Mouse (Mus musculus) kidney, postnatal 0 days (tissue): ENCODE data around the gene Dcdc2b. TPM values are rescaled to one million over a fixed set of nuclear protein-coding genes. Genes with fewer than 3 reads are reported as not detected.
A peak's percentile ranks its signal among the peaks of the same experiment; 100 is the strongest.

Experiments
- ATAC-seq: fragments of 200-750 bp; cut with Nextera tagmentation; replicated peaks from 2 replicates; pipeline ENCODE4 v1.8.0; 2017; ENCODE audit warnings: low read depth, moderate number of reproducible peaks, moderate TSS enrichment, moderate library complexity; ENCODE audit not compliant: low FRiP score
- DNase-seq: peaks from one replicate; pipeline ENCODE4 v3.0.0-alpha.2; 2016; ENCODE audit warnings: low spot score
- H3K27ac ChIP-seq: fragments of 300-500 bp; sonication (generic); 2 replicates; pipeline ENCODE4 v1.5.1; 2014; ENCODE audit warnings: mild to moderate bottlenecking
- H3K27me3 ChIP-seq: fragments of 300-500 bp; sonication (generic); 2 replicates; pipeline ENCODE4 v1.6.1; 2014; ENCODE audit warnings: low read length, mixed read lengths; ENCODE audit not compliant: insufficient read depth
- H3K36me3 ChIP-seq: fragments of 300-500 bp; sonication (generic); 2 replicates; pipeline ENCODE4 v1.6.1; 2014; ENCODE audit warnings: low read length, mixed read lengths; ENCODE audit not compliant: insufficient read depth
- H3K4me1 ChIP-seq: fragments of 300-500 bp; sonication (generic); replicated peaks from 2 replicates; pipeline ENCODE4 v1.6.1; 2014; ENCODE audit warnings: antibody characterized with exemption, low read length, mixed read lengths; ENCODE audit not compliant: insufficient read depth
- H3K4me2 ChIP-seq: fragments of 300-500 bp; sonication (generic); 2 replicates; pipeline ENCODE4 v1.6.1; 2014; ENCODE audit warnings: mild to moderate bottlenecking, low read length, moderate library complexity, mixed read lengths
- H3K4me3 ChIP-seq: fragments of 300-500 bp; sonication (generic); replicated peaks from 2 replicates; pipeline ENCODE4 v1.5.1; 2014; ENCODE audit warnings: low read depth, low read length
- H3K9ac ChIP-seq: fragments of 300-500 bp; sonication (generic); 2 replicates; pipeline ENCODE4 v1.6.1; 2014; ENCODE audit warnings: low read depth, low read length
- H3K9me3 ChIP-seq: fragments of 300-500 bp; sonication (generic); replicated peaks from 2 replicates; pipeline ENCODE4 v1.6.1; 2016; ENCODE audit warnings: low read length, inconsistent platforms, mixed read lengths
- CTCF ChIP-seq: IDR thresholded peaks from 2 replicates; pipeline ENCODE4 v1.5.1; 2016; ENCODE audit warnings: antibody characterized with exemption, low read depth, mild to moderate bottlenecking, moderate library complexity
- WGBS: fragments of 180-500 bp; shearing (Covaris S2); extraction: QIAGEN DNeasy Blood & Tissue Kit; methylation state at CpG from one replicate; pipeline ENCODE4 v1.1.7; 2014; 5-methylcytosine and 5-hydroxymethylcytosine counted together
- polyA plus RNA-seq: library from polyadenylated mRNA; unstranded; fragments of >200 nt; fragmentation: Nextera tagmentation; extraction: Ambion mirVana; gene quantifications from 2 replicates; pipeline ENCODE4 v1.2.1, GENCODE M21; 2015

Gene Dcdc2b
- polyA plus RNA-seq, 1 experiment from 2014 or later, result 1.9 TPM

DNA sequence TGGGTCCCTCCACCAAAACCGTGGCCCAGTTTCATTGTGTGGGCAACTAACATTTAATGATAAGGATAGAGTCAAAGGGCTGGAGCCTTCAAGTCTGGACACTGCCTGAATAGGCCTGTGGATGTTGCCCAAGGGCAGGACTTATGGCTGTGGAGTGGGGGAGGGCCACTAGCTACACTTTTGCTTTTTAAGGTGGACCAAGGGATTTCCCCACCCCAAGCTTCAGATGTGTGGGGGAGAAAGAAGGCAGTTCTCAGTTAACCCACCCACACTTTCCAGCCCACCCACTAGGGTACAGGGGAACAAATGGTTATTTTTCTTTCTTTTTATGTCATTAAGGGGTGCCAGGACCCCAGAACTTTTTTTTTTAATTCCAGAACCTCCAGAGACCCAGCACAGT is 29.7 kb downstream of the Dcdc2b start:
- Histone ChIP-seq H3K36me3 (no peaks in the 10 kb centered on the region), H3K4me2 (peak overlapping the region; percentile 70), H3K9ac (peak overlapping the region; percentile 51), H3K4me1 (no peaks in the 10 kb centered on the region), H3K4me3 (peak overlapping the region; percentile 44), H3K27me3 (no peaks in the 10 kb centered on the region), H3K9me3 (no peaks in the 10 kb centered on the region), H3K27ac (peak overlapping the region; percentile 80)
- DNase-seq (no peak), ATAC-seq (no peak)
- WGBS, result 55% methylated on average over 1 of the region's 1 CpGs
- TF ChIP-seq CTCF, result no peak

DNA sequence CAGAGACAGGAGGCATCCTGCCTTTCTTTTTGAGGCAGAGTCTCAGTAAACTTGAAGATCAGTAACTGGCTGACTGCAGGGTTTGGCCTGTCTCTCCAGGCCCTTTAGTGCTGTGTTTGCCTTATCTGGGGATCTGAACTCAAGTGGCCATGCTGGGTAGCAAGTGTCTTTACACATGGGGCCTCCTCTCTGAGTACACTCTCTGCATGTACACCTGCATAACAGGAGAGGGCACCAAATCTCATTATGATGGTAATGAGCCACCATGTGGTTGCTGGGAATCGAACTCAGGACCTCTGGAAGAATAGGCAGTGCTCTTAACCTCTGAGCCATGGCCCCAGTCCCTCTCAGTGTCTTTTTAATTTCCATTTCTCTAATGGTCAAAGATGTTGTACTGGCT is 31.8 kb downstream of the Dcdc2b start:
- no peak overlapping the region for H3K4me2 ChIP-seq
- H3K27ac ChIP-seq, result no peak overlapping the region
- no peak overlapping the region for H3K9ac ChIP-seq

DNA sequence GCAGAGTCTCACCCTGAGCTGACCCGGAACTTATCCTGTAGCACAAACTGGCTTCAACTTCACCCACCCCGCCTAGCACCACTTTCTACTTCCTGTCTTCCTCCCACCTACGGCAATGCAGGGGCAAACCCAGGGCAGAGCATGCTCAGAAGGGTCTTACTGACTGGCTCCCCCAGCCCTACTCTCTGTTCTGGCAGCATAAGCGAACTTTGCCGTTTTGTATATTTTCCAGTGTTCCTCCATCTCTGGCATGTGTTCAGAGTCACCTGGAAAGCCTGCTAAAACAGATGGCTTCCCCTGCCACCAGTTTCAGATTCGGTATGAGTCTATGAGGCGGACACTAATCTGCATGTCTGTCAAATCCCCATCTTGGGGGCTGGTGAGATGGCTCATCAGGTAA is 33.7 kb downstream of the Dcdc2b start:
- no peak overlapping the region for H3K4me2 ChIP-seq
- no peaks in the 10 kb centered on the region for H3K36me3 ChIP-seq
- no peaks in the 10 kb centered on the region for H3K4me1 ChIP-seq
- WGBS, result 61% methylated on average over 7 of the region's 7 CpGs
- TF ChIP-seq CTCF, result no peak
- DNase-seq, result no peak
- H3K9me3 ChIP-seq, result no peaks in the 10 kb centered on the region
- H3K27ac ChIP-seq, result peak overlapping the region; percentile 68; the same call in 1 of the 2 replicates
- H3K4me3 ChIP-seq, result no peak overlapping the region
- H3K9ac ChIP-seq, result no peak overlapping the region
- no peak for ATAC-seq
- no peaks in the 10 kb centered on the region for H3K27me3 ChIP-seq

More for the DNA sequence above, 31.8 kb downstream of the Dcdc2b start:
- H3K27me3 ChIP-seq, result no peaks in the 10 kb centered on the region
- H3K9me3 ChIP-seq, result no peaks in the 10 kb centered on the region
- WGBS, result 79% methylated on average over 1 of the region's 1 CpGs
- H3K4me3 ChIP-seq, result no peak overlapping the region
- H3K36me3 ChIP-seq, result no peaks in the 10 kb centered on the region
- TF ChIP-seq CTCF, result 0 out of 2 replicates have a peak, but pooled peaks have one; percentile 9
- ATAC-seq, result no peak
- DNase-seq, result no peak
- no peaks in the 10 kb centered on the region for H3K4me1 ChIP-seq

DNA sequence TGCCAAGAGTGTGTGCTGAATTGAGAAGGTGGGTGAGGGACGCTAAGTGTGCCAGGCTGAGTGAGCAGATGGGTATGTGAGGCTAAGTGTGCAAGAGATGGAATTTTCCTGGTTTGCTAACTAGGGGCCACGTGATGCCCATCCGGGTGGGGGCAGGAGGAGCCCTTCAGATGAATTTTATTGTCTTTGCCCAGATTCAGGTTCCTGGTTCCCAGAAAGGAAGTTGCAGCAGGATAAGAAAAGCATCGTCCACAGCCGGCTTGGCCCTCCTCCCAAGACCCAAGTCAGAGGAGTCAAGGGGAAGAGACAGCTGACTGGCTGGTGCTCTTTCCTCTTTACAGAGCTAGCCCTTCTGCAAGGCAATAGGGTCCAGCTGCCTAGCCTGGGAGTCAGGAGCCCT is 35.6 kb downstream of the Dcdc2b start, which contains the start of gene Fam167b:
TSS of gene Fam167b (minus strand) at position 84 of the 400 bp plus-strand sequence.
- peak within 1 kb of the TSS; percentile 64 for H3K27ac ChIP-seq
- TF ChIP-seq CTCF, result no peak
- no peaks in the 10 kb centered on the region for H3K27me3 ChIP-seq
- no peaks in the 10 kb centered on the region for H3K9me3 ChIP-seq
- no peaks in the 10 kb centered on the region for H3K36me3 ChIP-seq
- H3K4me3 ChIP-seq, result peak within 1 kb of the TSS; percentile 21
- ATAC-seq (no peak), DNase-seq (peak; percentile 49)
- 0 out of 2 replicates have a peak within 1 kb of the TSS, but pooled peaks have one; percentile 35 for H3K9ac ChIP-seq
- H3K4me1 ChIP-seq, result 0 out of 2 replicates have a peak, but pooled peaks cover 4% of the 10 kb centered on the region
- 69% methylated on average over 5 of the region's 5 CpGs for WGBS
- H3K4me2 ChIP-seq, result peak within 1 kb of the TSS; percentile 45

DNA sequence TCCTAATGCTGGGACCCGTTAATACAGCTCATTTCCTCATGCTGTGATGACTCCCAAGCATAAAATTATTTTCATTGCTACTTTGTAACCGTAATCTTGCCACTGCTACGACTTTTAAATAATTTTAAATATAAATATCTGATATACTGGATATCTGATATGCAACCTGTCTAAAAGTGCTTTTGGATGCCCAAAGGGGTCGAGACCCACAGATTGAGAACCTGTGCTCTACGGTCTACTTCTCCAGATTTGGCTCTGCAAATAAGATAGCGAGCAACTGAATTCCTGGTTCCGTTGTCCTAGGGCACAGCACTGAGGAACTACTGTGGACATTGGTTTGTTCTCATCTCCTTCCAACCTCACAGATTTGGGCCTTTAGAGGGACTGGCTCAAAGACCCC is 36.4 kb downstream of the Dcdc2b start:
- Histone ChIP-seq H3K4me2 (peak overlapping the region; percentile 45), H3K9ac (0 out of 2 replicates have a peak overlapping the region, but pooled peaks have one; percentile 35), H3K36me3 (no peaks in the 10 kb centered on the region), H3K9me3 (no peaks in the 10 kb centered on the region), H3K4me1 (0 out of 2 replicates have a peak, but pooled peaks cover 4% of the 10 kb centered on the region), H3K27ac (peak overlapping the region; percentile 64), H3K27me3 (no peaks in the 10 kb centered on the region), H3K4me3 (peak overlapping the region; percentile 21)
- ATAC-seq, result no peak
- no peak for TF ChIP-seq CTCF
- WGBS, result 68% methylated on average over 7 of the region's 7 CpGs
- no peak for DNase-seq

DNA sequence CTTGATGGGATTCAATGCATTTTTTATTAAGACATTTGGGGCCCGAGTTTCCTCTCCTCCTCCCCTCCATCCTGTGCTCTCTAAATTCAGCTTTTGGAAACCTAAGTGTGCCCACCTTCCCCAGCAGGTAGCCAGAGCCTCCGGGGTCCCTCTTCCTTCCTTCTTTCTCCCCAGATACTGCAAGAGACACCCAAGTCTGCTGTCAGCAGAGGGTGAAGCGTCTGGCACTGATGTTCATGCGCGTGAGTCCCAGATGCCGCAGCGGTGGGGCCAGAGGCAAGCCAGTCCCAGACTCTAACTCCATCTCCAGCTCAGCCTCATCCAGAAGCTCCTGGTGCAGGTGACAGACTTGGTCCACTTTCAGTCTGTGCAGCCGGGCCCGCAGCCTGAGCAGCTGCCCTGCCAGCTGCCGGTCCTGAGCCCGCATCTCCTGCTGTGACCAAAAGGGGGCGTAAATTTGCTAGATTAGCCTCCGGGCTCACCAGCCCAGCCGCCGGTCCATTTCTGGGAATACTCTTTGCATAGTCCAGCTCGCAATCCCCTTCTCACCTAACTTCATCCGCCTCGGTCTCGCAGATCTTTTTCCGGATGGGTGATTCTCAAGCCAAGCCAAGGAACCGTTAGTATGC is 37.1 kb downstream of the Dcdc2b start:
- 31% methylated on average over 21 of the region's 21 CpGs for WGBS
- DNase-seq, result peak; percentile 87
- H3K4me2 ChIP-seq, result peak overlapping the region; percentile 45

More for the DNA sequence above, 37.1 kb downstream of the Dcdc2b start:
- peak; percentile 71 for TF ChIP-seq CTCF
- no peaks in the 10 kb centered on the region for H3K27me3 ChIP-seq
- H3K4me1 ChIP-seq, result 0 out of 2 replicates have a peak, but pooled peaks cover 4% of the 10 kb centered on the region
- peak overlapping the region; percentile 21 for H3K4me3 ChIP-seq
- H3K27ac ChIP-seq, result 0 out of 2 replicates have a peak overlapping the region, but pooled peaks have one; percentile 64
- H3K9me3 ChIP-seq, result no peaks in the 10 kb centered on the region
- ATAC-seq, result peak; percentile 47
- peak overlapping the region; percentile 35; the same call in 1 of the 2 replicates for H3K9ac ChIP-seq
- H3K36me3 ChIP-seq, result no peaks in the 10 kb centered on the region
